Mouse (Mus musculus): ENCODE data around the gene Samd4b.

DNA sequence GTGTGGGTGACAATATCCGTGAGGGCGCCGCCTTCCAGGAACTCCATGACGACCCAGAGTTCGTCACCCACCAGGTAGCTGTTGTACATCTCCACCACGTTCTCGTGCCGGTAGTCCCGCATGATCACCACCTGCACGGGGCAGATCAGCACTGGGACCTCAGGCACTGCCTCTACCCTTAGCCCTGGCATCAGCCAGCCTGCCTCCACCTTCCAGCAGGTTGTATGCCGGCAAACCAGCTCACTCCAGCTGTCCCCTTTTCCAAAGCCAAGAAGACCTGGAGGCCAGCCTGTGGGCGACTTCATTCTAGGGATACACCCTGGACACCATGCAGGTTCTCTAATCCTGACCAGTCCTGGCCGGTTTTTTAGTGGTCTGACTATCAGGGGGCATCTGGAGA, 35.0 kb downstream of the Samd4b start:
- TF ChIP-seq CTCF (IDR thresholded peaks at IDR 0.05; ENCODE audit: low read depth, low read length) (no peak), TAL1 (conservative IDR thresholded peaks at IDR 0.05; ENCODE audit: low read depth, low read length) (no peak), GATA1 (IDR thresholded peaks at IDR 0.05; ENCODE audit: borderline replicate concordance, low read length) (no peak), GATA2 (IDR thresholded peaks at IDR 0.05; ENCODE audit: borderline replicate concordance, low read depth, low read length) (no peak), POLR2AphosphoS5 (IDR thresholded peaks at IDR 0.05; ENCODE audit: insufficient replicate concordance, low read depth, low read length) (no peak)
